Mouse (Mus musculus) heart, postnatal 0 days (tissue): ENCODE measurements at regions not wholly inside any gene's neighbourhood (a gene's known extent, or its start where the extent isn't known, plus 50 kb on each side); places are given as distances from the start of the nearest gene placed in this dataset.

ENCODE experiments used
- ATAC-seq: fragments of 200-750 bp; cut with Nextera tagmentation; 2 replicates; pipeline ENCODE4 v1.8.0; 2017; ENCODE audit warnings: low read depth, moderate number of reproducible peaks, moderate library complexity; ENCODE audit not compliant: insufficient read depth
- DNase-seq: peaks from one replicate; pipeline ENCODE4 v3.0.0-alpha.2; 2016; ENCODE audit warnings: low spot score
- H3K27ac ChIP-seq: fragments of 300-500 bp; sonication (generic); 2 replicates; pipeline ENCODE4 v1.5.1; 2014; ENCODE audit warnings: low read depth, mild to moderate bottlenecking
- H3K27me3 ChIP-seq: fragments of 300-500 bp; sonication (generic); 2 replicates; pipeline ENCODE4 v1.6.1; 2014; ENCODE audit warnings: low read length, mixed read lengths; ENCODE audit not compliant: control insufficient read depth, insufficient read depth
- H3K36me3 ChIP-seq: fragments of 300-500 bp; sonication (generic); replicated peaks from 2 replicates; pipeline ENCODE4 v1.6.1; 2014; ENCODE audit warnings: low read length, mixed read lengths; ENCODE audit not compliant: control insufficient read depth, insufficient read depth
- H3K4me1 ChIP-seq: fragments of 300-500 bp; sonication (generic); 2 replicates; pipeline ENCODE4 v1.6.1; 2014; ENCODE audit warnings: antibody characterized with exemption; ENCODE audit not compliant: control insufficient read depth, insufficient read depth
- H3K4me2 ChIP-seq: fragments of 300-500 bp; sonication (generic); 2 replicates; pipeline ENCODE4 v1.6.1; 2014; ENCODE audit warnings: low read depth, mild to moderate bottlenecking, low read length, moderate library complexity
- H3K4me3 ChIP-seq: fragments of 300-500 bp; sonication (generic); 2 replicates; pipeline ENCODE4 v1.5.1; 2014; ENCODE audit warnings: low read depth, low read length
- H3K9ac ChIP-seq: fragments of 300-500 bp; sonication (generic); replicated peaks from 2 replicates; pipeline ENCODE4 v1.6.1; 2014; ENCODE audit warnings: low read depth, low read length, mixed read lengths
- H3K9me3 ChIP-seq: fragments of 300-500 bp; sonication (generic); replicated peaks from 2 replicates; pipeline ENCODE4 v1.6.1; 2016; ENCODE audit warnings: low read length; ENCODE audit not compliant: control insufficient read depth
- CTCF ChIP-seq: IDR thresholded peaks from 2 replicates; pipeline ENCODE4 v1.5.1; 2016; ENCODE audit warnings: antibody characterized with exemption, control low read depth, low read depth
- EP300 ChIP-seq: IDR thresholded peaks from 2 replicates; pipeline ENCODE4 v1.6.1; 2016; ENCODE audit warnings: antibody characterized with exemption, low read depth
- WGBS: fragments of 180-500 bp; shearing (Covaris S2); extraction: QIAGEN DNeasy Blood & Tissue Kit; methylation state at CpG from one replicate; pipeline ENCODE4 v1.1.7; 2014; 5-methylcytosine and 5-hydroxymethylcytosine counted together

GRCm38 (mm10) chr19:15796466-15796865 is 150.7 kb downstream of the Psat1 start:
- 38% methylated on average over 4 of the region's 4 CpGs for WGBS

DNA sequence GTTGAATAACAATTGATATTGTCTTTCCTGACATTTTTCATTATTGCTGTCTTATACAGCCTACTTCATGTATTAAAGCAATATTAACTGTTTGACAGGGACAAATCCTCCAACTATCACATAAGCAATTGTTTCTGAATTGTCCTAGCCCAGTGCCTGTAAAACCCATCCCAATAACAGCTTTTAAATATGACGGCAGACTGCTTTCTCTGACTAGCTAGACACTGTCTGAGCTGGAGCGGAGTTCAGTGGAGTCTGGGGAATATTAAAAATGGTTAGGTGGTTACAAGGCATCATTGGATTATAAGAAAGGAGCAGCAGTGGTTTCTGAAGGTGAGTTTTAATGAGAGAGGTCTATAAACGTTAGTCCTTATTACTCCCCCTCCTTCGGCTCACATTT is 155.2 kb downstream of the Psat1 start:
- no peak overlapping the region for H3K4me3 ChIP-seq
- no peaks in the 10 kb centered on the region for H3K27me3 ChIP-seq
- no peak for ATAC-seq
- H3K9ac ChIP-seq: no peak overlapping the region
- H3K36me3 ChIP-seq: no peaks in the 10 kb centered on the region
- H3K9me3 ChIP-seq: no peaks in the 10 kb centered on the region
- H3K27ac ChIP-seq: no peak overlapping the region
- no peak for TF ChIP-seq EP300
- TF ChIP-seq CTCF: no peak
- 78% methylated on average over 4 of the region's 4 CpGs for WGBS
- no peaks in the 10 kb centered on the region for H3K4me1 ChIP-seq
- no peak overlapping the region for H3K4me2 ChIP-seq
- no peak for DNase-seq

More at GRCm38 (mm10) chr19:15796466-15796865, 150.7 kb downstream of the Psat1 start:
- ATAC-seq (no peak), DNase-seq (no peak)
- no peak overlapping the region for H3K9ac ChIP-seq
- no peaks in the 10 kb centered on the region for H3K4me1 ChIP-seq
- H3K4me2 ChIP-seq: no peak overlapping the region
- no peaks in the 10 kb centered on the region for H3K9me3 ChIP-seq
- TF ChIP-seq CTCF (no peak), EP300 (no peak)
- H3K27me3 ChIP-seq: no peaks in the 10 kb centered on the region; the same call in 1 of the 2 replicates
- no peaks in the 10 kb centered on the region for H3K36me3 ChIP-seq
- no peak overlapping the region for H3K27ac ChIP-seq
- no peak overlapping the region for H3K4me3 ChIP-seq

GRCm38 (mm10) chr19:15791264-15791913 is 155.7 kb downstream of the Psat1 start:
- Histone ChIP-seq H3K4me2 (no peak overlapping the region), H3K27ac (no peak overlapping the region), H3K36me3 (no peaks in the 10 kb centered on the region), H3K27me3 (no peaks in the 10 kb centered on the region), H3K4me3 (no peak overlapping the region), H3K9ac (no peak overlapping the region), H3K4me1 (no peaks in the 10 kb centered on the region), H3K9me3 (no peaks in the 10 kb centered on the region)
- TF ChIP-seq EP300 (no peak), CTCF (no peak)
- 59% methylated on average over 12 of the region's 12 CpGs for WGBS
- DNase-seq: no peak
- no peak for ATAC-seq

DNA sequence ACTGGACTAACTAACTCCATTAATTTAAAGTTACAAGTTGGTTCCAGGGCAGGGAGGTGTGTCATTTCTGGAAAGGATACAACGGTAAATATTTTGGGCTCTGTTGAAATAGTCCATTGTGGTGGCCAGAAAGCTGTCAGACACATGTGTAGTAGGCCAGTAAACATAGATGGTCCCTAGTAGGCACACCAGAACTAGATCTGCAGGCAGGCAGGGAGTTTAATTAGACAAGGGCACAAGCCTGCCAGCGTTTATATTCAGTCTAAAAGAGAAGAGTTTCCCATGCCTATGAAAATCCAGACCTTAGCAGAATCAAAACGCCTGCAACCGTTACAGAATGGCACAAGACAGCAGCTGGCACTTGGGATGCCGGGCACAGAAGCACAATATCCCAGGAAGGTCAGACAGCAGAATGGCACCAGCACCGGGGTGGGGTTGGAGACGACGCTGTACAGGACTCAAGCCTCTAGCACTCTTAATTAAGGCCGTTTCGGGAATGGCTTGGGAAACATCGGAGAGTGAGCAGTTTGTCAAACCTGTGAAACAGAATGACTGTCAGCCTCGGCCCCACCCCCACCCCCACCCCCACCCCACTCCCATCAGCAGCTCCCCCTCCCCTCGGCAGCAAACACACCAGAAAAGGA is 156.4 kb downstream of the Psat1 start:
- H3K27me3 ChIP-seq: no peaks in the 10 kb centered on the region
- no peak overlapping the region for H3K4me2 ChIP-seq
- H3K9ac ChIP-seq: no peak overlapping the region
- H3K27ac ChIP-seq: no peak overlapping the region
- DNase-seq: no peak
- H3K36me3 ChIP-seq: no peaks in the 10 kb centered on the region
- H3K4me3 ChIP-seq: no peak overlapping the region
- no peak for TF ChIP-seq CTCF
- no peak for TF ChIP-seq EP300
- H3K9me3 ChIP-seq: no peaks in the 10 kb centered on the region
- WGBS: 29% methylated on average over 13 of the region's 13 CpGs
- no peak for ATAC-seq
- no peaks in the 10 kb centered on the region for H3K4me1 ChIP-seq

- ATAC-seq (no peak), DNase-seq (no peak)
- Histone ChIP-seq H3K4me2 (no peak overlapping the region), H3K27me3 (no peaks in the 10 kb centered on the region), H3K36me3 (no peaks in the 10 kb centered on the region), H3K4me3 (no peak overlapping the region), H3K27ac (no peak overlapping the region), H3K4me1 (no peaks in the 10 kb centered on the region), H3K9me3 (no peaks in the 10 kb centered on the region), H3K9ac (no peak overlapping the region)
- TF ChIP-seq CTCF (no peak), EP300 (no peak)
- 64% methylated on average over 5 of the region's 5 CpGs for WGBS
These were observed 157.4 kb downstream of the Psat1 start for GRCm38 (mm10) chr19:15789741-15790140.
